Mouse (Mus musculus): Measurements from ENCODE around the gene Nelfb. TPM values are rescaled to one million over a fixed set of nuclear protein-coding genes. Genes with fewer than 3 reads are reported as not detected.
A peak's percentile ranks its signal among the peaks of the same experiment; 100 is the strongest.
"Not testable (repeated sequence)": the region's sequence is repeated elsewhere in the genome, so short reads cannot be mapped to it uniquely, and the experiment has no call there.

The Nelfb gene
- total RNA-seq (2021) (10 to 100 TPM; 36.3 to 57.4 TPM), polyA plus RNA-seq (2012; rRNA removed) (37.5 and 38.2 TPM in 2 replicates)
- long read RNA-seq, transcript Nelfb-201 (13 exons, 2,637 nt) = major isoform, 98 of 122 reads
- long read RNA-seq, partial matches to known transcripts = 4 of 122 reads
- long read RNA-seq, other reads (novel, unspliced or antisense) = 18 of 122 reads

- DNase-seq = peak; percentile 95
Observed at GRCm38 (mm10) chr2:25211121-25211670, at the start of gene Nelfb. Gene Nelfb, minus strand, starts transcription at chr2:25211489.

DNA sequence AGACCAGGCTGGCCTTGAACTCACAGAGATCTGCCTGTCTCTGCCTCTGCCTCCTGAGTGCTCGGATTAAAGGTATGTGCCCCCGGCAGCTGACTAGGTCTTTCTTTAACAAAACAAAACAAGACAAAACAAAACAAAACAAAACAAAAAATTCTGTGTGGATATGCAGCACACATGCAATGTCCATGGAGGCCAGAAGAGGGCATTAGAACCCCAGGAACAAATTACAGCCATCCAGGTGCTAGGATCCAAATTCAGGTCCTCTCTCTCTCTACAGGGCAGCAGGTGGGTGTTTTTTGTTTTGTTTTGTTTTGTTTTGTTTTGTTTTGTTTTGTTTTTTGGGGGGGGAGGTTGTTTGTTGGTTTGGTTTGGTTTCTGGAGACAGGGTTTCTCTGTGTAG, 47.6 kb upstream of the Nelfb start:
- DNase-seq = no peak

DNA sequence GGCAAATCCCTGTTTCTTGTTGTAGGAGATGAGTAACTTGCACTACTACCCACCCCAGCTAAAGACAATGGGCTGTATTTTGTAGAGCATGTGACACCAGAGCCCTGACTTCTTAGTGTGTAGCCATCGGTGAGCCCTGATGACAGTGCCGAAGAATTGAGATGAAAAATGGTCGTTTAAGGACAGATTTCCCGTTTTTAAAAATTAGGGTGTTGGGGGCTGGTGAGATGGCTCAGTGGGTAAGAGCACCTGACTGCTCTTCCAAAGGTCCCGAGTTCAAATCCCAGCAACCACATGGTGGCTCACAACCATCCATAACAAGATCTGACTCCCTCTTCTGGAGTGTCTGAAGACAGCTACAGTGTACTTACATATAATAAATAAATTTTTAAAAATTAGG, 46.0 kb upstream of the Nelfb start:
- DNase-seq = not testable (repeated sequence)

GRCm38 (mm10) chr2:25256443-25257109, 45.3 kb upstream of the Nelfb start:
- not testable (repeated sequence) for DNase-seq

- peak; percentile 92 for DNase-seq
Observed at GRCm38 (mm10) chr2:25255284-25255779, 44.0 kb upstream of the Nelfb start, which contains the start of gene Tmem203. Gene Tmem203, plus strand, starts transcription at chr2:25255439.

GRCm38 (mm10) chr2:25252331-25252730, 41.0 kb upstream of the Nelfb start:
- no peak for DNase-seq

DNA sequence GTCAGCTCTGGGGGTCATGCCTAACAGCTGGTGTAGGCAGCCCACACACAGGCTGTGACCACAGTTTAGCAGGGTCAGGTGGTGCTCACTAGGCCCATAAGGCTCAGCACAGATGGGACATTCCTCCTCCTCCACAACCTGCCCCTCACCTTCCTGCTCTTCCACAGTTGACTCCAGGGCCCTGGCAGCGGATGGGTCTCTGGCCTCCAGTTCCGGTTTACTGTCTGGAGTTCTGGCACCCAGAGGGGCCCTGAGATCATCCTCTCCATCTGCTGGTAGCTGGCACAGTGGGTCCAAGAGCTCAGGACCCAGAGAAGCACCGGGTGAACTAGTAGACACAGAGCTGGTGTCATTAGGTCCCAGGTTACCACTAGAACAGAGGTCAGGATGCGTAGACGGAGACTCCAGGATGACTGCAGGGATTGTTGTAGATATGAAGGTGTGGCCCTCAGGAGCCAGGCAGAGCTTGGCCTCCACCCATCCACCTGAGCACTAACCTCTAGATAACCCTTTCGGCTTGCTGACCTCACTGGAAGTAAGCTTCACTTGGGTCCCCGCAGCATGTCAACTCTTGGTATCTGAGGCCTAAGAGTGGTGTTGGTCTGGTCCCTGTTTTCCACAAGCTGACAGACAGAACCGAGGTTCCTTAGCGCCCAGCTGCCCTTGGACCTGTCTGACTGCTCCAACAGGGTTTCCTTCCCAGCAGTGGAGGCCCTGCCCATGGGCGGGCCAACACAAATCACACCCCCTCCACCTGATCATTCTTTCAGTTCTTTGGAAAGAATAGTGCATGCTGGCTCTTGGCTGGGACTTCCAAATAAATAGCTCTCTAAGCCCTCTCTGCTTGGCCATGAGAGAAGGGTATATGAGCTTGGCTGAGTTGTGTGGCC, 35.1 kb upstream of the Nelfb start, which contains the start of gene AL732309.1:
Gene AL732309.1 (minus strand): TSS at position 681 of the 890 bp plus-strand sequence.
- no peak for DNase-seq

GRCm38 (mm10) chr2:25244144-25244543, 32.9 kb upstream of the Nelfb start:
- DNase-seq = no peak

GRCm38 (mm10) chr2:25243342-25243741, 32.1 kb upstream of the Nelfb start:
- no peak for DNase-seq

DNA sequence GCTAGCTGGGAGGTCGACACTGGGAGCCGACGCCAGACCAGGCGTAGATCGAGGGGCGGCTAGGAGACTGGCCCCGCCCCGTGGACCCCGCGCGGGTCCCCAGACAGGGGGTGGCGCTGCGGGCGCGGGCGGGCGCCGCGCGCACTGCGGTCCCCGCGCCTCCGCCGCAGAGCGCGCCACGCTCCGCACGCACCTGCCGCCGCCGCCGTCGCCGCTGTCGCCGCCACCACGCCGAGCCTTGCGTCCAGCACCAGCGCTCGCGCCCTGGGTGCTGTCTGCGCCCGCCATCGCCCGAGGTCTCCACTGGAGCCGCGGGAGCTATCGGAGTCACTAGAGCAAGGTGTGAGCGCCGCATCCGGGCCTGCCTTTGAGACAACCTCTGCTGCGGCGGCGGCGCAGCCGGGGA, 30.8 kb upstream of the Nelfb start, which contains the start of the genes Rnf208 and Cysrt1:
Gene Rnf208 (plus strand): TSS at position 155 of the 406 bp plus-strand sequence.
Gene Cysrt1 (minus strand): TSS at position 352 of the 406 bp plus-strand sequence.
- DNase-seq = no peak

DNA sequence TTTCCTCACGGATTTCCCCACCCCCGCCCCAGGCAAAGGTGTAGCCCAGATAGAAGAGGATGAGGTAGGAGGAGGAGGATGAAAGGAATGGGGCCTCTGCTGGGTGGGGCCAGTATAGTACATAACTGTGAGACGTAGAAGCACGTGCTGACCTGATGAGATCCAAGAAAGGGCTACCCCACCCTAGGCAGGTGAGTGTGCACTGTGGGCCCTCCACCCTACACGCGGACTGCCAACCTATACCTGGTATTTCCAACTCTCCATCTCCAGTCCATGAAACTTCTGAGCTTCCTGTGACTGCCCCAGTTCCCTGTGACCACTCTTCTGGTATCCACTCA, 30.1 kb upstream of the Nelfb start:
- no peak for DNase-seq

GRCm38 (mm10) chr2:25240723-25241437, 29.6 kb upstream of the Nelfb start:
- DNase-seq = peak; percentile 86

GRCm38 (mm10) chr2:25240310-25240709, 29.0 kb upstream of the Nelfb start:
- DNase-seq = no peak

GRCm38 (mm10) chr2:25239766-25240165, 28.5 kb upstream of the Nelfb start:
- DNase-seq = no peak

DNA sequence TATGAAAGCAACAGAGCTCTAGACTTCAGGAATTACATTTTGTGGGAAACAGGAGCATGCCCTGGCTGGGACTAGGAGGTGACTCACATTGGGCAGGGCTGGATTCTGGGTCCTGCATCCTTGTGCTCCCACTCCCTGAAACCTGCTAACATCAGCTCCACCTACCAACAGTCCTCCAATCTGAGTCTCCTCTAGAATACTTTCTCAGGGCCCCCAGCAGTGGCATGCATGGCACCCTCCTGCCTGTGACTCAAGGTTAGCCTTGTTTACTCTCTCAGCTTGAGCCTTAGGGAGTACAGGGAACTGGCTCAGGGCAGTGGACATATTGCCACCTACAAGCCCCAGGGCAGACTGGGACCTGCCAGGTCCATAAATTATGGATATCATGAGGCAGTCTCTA, 26.8 kb upstream of the Nelfb start:
- no peak for DNase-seq

DNA sequence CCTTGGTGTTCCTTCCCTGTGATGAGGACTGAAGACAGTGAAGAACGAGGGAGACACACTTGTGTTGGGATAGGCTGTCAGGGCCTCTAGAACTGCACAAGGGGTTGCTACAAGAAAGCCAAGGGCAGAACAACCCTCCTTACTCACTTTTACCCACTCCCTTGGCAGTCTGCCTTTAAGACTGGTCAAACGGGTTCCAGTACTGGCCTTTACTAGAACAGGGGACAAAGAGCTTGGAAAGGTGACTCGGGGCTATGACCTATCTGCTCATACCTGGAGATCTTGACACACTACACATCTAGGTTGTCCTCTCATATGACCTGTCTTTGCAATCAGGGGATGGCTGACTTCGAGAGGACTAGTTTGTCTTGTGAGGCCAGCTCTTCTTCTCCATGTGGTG, 26.2 kb upstream of the Nelfb start:
- no peak for DNase-seq

DNA sequence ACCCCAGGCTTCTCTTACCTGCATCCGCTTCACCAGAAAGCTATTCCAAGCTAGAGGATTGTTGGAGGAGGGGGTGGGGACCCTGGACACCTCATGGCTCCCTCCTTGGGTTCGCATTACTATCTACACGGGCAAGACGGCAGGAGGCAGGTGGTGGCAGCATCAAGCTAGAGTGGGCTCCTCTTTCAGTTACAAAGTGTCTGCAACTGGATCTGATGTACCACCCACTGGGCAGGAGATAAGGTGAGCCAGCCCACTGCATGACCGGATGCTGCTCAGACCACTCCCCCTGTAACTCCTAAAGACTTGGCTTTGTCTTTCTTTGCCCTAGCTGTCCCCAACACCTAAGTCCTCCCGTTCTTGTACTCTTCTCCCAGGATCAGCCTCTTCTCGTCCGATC, 25.3 kb upstream of the Nelfb start, which contains the start of gene Rnf224:
Gene Rnf224 (minus strand): TSS at position 174 of the 400 bp plus-strand sequence.
- DNase-seq = no peak

DNA sequence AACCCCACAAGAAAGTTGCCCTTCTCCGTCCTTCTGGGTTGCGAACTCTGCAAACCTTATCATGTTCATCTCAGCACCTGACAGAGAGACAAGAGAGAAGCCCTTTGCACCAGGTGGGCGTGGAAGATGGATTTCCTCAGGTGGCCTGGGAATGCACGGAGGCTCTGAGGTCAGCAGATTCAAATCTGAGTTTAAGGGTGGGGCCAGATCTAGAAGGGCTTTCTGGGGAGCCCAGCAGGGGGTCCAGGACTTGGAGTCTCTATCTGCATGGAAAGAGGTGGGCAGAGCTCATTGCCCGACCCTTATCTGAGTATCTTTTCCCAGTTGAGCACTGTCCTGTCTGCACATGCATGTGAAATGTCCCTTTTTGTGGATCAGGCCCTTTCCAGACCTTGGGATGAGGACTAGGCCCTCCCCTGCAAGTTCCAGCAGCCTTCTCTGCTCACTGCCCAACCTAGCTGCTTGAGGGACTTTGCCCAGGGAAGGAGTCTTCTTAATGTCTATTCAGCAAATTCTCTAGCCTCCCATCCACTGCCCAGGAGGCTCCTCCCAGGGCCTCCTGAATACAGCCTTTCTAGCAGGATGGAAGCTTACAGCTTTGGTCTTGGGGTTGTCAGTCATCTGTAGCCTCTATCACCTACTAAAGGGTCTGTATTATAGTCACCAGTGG, 23.4 kb upstream of the Nelfb start:
- no peak for DNase-seq

- DNase-seq = no peak
Observed at GRCm38 (mm10) chr2:25234050-25234449, 22.8 kb upstream of the Nelfb start, which contains the start of gene Slc34a3. Gene Slc34a3, minus strand, starts transcription at chr2:25234364.

- no peak for DNase-seq
Observed at GRCm38 (mm10) chr2:25233421-25233820, 22.1 kb upstream of the Nelfb start.

DNA sequence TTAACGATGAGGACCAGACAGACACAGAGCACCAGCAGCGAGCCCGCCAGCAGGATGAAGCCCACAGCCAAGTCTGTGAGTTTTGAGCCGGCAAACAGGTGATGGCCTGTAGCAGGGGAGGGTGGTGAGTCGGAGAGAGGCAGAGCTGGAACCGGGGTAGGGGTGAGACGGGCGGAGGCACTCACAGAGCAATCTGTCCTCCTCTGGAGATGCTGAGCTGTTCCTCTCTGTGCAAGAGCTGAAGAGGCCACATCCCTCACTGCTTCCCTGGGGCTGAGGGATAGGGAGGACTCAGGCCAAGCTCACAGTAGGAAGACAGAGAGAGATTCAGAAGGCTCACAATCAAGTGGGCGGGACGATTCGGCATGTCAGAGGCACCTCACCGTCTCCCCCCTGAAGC, 19.7 kb upstream of the Nelfb start:
- DNase-seq = no peak
